Mouse (Mus musculus) cerebellum, postnatal 36 days (tissue): Measurements from ENCODE around the gene Angptl7.

Experiments
- DNase-seq, 2 experiments: peaks; one replicate each; pipeline ENCODE4 v3.0.0; 2021 to 2022; ENCODE audit warnings: mixed read lengths in 2 of 2

Gene Angptl7

DNA sequence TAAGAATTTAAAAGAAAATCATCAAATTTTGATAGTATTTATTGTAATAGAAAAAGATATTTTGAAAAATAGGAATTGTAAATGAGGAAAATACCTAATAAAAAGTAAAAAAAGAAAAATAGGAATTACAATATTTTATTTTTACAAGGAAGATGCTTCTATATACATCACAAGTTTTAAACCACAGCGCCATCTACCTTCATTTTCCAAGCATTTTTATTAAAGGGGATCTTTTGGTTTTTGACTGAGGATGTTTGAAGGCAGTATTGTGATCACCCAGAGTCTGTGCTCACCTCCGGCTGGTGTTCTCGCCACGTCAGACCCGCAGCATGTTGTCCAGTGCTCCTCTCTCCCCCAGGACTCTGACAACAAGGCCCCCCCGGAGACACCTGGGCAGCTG is 5.1 kb downstream of the Angptl7 start:
- no peak for DNase-seq

DNA sequence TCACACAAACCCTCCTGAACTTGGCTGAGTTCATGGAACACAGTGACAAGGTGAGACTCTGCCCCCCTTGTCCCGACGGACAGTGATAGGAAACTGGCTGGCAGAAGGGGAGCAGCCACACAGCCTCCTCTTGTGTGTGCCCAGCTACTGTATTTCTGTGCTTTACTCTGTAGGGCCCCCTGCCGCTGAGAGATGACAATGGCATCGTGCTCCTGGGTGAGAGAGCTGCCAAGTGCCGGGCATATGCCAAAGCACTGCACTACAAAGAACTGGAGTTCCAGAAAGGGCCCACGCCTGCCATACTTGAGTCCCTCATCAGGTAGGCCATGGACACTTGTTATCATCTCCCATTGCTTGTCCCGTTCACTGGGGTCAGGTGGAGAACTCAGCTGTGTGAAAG is 8.8 kb downstream of the Angptl7 start:
- peak; percentile 68 to 72 for DNase-seq

DNA sequence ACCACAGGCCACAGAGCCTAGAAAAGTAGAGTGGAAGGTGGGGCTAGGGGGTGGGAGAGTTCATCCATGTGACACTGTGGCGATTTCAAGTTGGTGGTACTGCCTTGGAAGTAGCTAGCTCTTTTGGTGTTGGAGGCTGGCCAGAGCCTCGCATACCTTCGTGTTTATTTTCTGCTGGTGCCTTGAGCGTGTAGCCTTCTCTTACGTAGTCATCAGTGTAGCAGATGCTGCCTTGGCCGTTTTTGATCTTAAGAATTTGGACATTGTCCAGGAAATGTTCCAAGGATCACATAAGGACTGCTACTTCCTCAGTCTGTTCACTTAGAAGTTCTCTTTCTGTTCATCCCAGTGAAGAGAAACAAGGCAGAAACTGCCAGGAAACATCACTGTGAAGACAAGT is 9.8 kb downstream of the Angptl7 start:
- no peak for DNase-seq

DNA sequence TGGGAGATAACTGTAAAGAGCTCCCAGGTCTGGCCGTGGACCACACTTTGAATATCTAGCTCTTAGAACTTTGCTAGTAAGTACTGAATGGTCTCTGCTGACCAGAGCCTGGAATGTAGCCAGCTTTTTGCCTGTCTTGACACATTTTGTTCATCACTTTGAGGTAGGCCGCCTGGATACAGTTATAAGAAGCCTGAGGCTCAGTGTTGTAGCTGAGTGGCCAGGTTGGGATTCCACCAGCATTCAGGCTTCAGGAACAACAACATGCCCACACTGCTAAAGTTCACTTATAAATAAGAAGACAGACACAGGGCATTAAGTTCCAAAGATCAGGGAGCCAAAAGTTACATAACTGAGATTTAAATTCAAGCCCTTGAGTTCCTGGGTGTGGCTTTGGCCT is 12.4 kb downstream of the Angptl7 start:
- DNase-seq, result no peak

DNA sequence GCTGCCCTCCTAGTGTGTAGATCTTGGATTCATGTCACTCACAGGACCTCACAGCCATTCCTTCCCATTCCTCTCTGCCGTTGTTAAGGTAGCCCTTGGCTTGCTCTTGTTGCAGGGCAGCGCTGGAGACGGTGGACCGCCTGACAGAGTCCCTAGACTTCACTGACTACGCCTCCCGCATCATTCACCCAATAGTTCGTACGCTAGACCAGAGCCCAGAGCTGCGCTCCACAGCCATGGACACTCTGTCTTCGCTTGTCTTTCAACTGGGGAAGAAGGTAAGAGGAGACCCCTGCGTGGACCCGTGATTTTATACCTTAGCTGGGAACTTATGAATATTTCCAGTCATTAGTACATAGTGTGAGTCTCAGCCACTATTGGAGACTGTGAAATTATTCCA is 15.7 kb downstream of the Angptl7 start:
- DNase-seq, result no peak

DNA sequence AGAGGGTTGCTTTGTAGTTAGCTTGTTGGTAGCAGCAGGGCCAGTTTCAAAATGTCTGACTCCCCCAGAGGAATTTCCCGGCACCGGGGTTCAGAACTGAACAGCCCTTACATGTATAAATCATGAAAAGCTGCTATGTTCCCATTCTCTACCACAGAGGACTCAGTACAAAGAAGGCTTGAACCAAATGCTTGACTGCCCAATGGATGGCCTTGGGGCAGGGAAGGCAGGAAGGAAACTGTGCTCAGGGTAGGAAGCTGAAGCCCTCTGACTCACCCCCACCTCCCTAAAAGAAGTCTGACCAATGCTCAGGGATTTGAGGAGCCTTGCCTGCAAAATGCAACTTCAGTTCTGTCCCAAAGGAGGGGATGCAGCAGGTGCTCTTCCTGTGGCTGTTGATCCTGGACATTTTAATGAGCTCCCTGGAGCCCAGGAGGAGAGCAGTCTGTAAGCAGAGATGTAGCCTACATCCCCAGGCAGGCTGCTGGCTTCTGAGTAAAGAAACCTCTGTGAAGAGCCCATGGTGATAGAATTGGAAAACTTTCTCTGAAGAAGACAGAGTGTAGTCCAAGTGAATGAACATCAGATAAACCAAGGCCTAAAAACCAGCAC is 18.6 kb downstream of the Angptl7 start:
- no peak for DNase-seq

DNA sequence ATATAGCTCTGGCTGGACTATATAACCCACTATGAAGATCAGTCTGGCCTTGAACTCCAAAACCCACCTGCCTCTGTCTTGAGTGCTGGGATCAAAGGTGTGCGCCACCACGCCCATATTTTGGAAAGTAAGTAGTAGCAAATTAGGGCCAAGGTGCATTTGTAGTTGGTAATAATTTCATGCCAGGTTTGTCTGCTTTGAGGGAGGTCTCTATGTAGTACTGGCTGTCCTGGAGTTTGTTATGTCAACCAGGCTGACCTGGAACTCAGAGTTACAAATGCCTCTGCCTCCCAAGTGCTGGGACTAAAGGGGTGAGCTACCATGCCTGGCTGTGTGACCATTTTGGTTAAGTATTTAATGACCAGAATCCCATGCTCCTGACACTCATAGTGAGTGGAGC is 20.0 kb downstream of the Angptl7 start:
- no peak for DNase-seq

DNA sequence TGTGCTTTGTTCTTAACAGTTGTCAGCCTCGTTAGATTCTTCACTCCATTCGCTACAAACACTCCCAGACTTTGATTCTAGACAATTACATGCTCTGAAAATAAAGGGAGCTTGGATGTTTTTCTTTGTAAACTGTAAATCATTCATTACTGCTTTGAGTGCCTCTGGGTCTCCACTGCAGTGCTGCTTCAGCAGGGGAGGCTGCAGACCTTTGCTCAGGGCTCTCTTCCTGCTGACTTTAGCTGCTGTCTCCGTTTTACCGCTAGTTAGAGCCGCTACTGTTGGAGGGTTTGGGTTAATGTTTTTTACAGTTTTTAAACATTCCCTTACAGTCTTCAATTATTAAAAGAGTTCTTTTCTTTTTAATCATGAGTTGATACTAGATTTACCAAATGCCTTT is 26.8 kb downstream of the Angptl7 start:
- no peak for DNase-seq

DNA sequence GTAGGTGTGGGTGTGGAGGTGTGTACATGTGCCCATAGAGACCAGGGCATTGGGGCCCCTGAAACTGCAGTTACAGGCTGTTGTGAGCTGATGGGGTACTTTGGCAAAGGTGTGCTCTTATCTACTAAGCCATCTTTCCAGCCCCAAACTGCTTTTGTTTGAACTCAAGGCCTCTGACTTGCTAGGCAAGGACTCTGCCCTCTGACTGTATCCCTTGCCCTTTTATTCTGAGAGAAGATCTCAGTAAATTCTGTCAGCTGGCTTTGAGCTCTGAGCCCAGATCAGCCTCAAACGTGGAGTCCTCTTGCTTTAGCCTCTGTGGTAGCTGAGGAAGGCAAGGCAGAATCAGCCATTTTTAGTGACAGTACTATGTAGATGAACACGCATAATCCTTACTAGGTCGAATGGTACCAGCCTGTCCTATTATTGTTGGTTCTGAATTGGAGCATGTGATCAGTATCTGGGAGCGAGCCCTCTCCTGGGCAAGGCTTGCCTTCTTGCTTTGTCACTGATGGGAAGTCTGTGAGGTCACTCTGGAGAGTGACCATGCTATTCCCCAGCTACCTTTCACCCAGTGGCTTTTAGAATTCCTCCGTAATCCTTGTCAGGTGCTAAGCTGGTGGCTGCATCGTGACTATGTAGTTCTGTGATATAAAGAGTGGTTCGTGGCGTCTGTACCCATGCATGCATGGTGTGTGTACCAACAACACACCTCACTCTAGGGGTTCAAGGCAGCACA is 27.7 kb downstream of the Angptl7 start:
- DNase-seq, result no peak

DNA sequence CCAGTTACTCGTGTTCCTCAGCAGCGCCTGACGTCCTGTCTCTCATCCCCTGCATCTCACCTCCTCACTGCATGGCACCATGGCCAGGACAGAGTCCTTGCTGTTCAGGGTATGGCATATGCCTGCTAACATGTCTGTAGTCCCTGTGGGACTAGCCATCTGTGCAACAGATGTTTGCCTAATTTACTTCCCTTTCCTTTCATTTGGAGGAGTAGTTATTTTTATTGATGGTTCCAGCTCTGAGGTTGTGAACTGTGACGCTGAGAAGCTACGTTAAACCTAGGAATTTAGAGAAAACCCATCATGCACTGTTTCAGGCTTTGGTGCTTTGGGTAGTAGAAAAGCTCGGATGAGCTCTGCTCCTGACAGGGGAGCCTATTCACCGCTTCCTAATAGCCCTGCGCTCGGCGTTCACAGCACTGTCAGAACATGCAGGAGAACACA is 28.9 kb downstream of the Angptl7 start:
- DNase-seq, result no peak

DNA sequence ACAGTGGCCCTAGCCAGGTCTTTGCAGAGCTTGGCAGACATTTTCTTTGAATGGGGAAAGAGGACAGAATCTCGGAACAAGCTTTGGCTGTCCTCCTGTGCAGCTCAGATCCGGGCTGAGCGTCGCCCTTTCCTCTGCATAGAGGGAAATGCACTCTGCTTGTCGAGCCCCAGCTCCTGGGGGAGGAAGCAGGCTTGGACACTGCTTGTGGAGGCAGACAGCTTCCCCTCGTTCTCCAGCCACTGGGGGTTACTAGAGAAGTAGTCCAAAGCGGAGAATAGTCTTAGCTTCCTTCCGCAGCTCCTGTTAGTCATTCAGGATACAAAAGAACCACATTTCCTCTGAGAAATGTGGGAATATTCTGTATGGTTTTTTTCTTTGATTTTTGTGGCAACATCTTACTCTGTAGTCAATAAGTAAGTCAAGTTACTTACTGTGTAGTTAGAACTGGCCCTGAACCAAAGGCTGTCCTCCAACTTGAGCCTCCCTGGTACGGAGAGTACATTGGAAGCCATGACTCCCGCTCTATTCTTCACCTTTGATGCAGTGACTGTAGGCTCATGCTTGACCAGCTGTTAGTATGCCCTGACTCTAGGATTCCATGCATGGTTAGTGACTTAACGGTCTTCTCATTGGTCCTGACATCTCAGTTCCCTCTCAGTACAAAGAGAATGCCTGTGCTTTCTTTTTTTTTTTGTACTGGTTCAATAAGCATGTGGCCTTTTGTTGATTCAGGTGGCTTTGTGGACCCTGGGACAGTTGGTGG is 30.6 kb downstream of the Angptl7 start:
- DNase-seq, result no peak

DNA sequence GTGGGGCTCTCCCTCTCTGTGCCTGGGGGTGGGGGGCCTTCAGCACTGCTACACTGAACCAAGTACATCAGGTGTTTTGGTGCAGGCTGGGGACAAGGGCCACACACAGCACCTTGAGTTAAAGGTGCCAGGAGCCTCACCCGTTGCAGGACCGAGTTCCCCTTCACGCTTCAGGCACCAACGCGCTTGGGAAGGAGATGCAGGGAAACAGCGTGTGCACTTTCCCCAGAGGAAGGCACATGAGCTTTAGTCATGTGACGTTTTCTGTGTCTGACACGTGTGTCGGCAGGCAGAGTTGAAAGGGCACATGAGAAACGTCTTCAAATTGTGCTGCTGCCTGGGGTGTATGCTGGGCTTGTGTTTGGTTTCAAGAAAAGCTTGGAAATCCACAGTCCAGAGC is 31.9 kb downstream of the Angptl7 start:
- no peak for DNase-seq

DNA sequence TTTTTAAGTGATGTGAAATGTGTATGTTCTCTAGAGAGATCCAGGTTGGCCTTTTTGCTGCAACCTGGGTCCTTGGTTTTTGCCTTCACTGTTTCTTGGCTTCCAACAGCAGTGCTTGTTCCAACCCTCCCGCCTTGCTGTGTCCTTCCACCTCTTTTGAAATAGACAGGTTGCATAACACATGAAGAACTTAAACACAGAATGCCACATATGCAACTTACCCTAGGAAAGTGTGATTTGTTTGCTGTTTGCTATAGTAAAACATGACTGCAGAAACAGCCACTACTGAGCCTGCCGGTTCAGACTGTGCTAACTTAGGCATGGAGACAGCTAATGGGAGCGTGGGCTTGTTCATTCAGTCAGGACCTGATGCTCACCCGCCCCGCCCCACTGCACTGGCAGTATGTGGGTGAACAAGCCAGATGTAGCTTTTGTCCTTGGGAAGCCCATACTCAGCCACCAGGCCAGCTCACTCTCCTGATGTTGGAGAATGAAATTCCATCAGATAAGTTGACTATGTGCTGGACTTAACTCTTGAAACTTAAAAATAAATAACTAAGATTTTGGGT is 33.7 kb downstream of the Angptl7 start:
- no peak for DNase-seq

DNA sequence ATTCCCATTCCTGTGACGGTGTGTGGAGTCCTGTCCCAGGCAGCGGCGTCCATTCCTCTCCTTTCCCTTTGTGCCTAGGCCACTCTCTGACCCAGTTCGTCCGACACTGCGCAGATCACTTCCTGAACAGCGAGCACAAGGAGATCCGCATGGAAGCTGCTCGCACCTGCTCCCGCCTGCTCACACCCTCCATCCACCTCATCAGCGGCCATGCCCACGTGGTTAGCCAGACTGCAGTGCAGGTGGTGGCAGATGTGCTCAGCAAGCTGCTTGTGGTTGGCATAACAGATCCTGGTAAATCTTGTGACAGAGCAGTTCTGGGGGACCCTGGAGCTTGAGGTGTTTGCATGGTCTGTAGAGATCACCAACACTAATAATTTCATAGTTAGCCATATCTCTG is 35.4 kb downstream of the Angptl7 start:
- no peak for DNase-seq

DNA sequence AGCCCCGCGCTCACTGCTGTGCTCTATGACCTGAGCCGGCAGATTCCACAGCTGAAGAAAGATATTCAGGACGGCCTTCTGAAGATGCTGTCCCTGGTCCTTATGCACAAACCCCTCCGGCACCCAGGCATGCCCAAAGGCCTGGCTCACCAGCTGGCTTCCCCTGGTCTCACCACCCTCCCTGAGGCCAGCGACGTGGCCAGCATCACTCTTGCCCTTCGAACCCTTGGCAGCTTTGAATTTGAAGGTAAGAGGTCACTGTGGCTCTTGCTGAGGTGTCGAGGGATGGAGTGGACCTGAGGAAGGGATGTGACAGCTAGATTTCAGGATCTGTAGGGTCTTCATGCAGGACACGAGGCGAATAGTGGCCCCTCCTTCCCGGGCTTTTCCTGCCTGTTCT is 36.0 kb downstream of the Angptl7 start:
- DNase-seq, result no peak

DNA sequence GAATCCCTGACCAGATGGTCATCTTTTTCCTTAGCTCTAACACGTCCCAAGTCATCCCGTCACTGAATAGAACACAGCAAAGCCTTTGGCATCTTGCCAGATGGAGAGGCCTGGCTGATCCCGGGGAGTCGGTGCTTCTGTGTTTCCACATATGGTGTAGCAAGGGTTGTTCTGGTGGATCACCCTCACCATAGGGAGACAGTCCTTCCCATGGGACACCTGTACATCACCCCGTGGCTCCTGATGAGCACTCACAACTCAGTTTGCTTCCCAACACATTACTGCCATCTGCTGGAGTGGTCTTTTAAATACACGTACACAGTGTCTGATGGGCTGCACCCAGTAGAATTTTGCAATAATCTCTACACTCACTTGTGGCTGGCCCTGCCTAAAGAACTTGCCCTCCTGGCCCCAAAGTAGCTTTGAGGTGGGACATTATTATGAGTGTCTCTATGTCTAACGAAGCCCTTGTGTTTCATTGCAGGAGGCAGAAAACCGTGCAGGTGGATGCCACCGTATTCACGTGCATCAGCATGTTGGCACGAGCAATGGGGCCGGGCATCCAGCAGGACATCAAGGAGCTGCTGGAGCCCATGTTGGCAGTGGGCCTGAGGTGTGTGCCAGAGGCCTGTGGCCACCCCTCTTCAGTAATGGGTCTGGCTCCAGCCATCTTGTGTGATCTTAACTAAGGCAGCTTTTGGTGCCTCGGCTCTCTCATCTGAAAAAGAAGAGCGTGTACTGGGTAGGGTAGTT is 36.9 kb downstream of the Angptl7 start:
- peak; percentile 58 to 66 for DNase-seq

DNA sequence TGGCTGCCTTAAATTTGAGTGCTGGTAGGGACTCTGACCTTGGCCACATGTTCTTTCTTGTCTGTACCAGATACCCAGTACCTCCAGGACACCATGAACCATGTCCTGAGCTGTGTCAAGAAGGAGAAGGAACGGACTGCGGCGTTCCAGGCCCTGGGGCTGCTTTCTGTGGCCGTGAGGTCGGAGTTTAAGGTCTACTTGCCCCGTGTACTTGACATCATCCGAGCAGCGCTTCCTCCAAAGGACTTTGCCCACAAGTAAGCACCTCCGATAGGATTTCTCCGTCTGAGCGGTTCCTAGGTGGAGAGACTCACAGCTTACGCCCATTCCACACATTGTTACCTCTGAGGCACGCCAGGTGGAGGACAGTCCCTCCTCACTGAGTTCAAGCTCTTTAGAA is 37.5 kb downstream of the Angptl7 start:
- peak in 1 of 2 experiments; percentile 9 for DNase-seq

DNA sequence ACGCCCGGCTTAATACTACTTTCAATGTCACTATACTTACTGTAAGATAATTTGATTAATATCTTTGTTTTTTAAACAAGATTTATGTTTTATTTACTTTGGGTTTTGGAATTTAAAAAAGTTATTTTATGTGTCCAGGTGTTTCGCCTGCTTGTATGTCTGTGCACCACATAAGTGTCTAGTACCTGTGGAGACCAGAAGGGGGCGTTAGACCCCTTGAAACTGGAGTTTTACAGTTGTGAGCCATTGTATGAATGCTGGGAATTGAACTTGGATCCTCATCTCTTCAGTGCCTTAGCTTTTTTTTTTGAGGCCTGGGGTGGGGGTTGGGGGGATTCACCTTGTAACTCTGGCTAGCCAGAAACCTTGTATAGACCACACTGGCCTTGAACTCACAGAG is 38.5 kb downstream of the Angptl7 start:
- no peak for DNase-seq

DNA sequence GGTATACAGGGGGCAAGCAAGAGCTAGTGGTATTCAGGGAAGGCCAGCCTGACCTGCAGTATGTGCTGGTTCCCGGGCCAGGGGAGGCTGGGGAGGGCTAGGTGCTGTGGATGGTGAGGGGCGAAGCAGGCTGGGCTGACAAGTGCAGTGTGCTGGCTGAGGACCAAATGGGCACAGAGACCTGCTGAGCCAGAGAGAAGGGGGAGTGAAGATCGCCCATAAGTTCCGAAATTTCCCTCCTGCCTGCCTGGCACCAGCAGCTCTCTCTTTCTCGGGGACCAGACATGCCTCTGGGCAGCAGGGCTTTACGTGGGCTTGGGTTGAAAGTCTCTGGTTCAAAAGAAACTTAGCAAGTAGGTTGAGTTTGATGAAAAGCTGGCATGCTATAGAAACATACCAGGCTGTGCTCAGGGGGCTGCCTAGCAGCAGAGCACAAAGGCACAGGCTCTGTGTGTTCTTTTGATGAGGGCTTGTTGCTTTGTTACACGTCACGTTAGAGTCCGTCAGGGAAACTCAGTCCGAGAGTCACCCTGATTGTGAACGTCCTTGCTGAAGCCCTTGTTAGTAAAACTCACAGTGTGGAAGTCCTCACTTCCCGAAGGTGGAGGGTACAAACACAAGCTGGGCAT is 39.5 kb downstream of the Angptl7 start:
- no peak for DNase-seq

DNA sequence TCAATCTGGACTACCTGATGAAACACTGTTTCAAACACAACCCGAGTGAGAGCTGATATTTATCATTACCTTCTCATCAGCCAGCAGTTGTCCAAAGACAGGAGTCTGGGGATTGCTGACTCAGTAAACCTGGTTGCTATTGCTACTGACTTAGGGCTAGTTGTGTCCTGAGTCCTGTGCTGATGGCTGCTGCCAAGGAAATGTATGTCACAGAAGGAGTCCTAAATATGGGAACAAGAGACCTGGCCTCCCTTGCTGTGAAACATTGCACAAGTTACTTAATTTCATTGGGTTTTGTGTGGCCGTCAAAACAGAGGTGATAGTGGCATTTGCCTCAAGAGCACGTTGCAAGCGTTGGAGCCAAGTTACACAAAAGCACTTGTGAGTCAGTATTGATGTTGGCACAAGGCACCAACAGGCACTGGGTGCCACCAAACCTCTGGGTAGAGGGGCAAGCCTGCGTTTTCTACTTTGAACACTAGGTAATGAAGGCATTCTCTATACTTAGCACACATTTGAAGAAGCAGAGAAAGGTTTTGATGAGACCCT is 44.7 kb downstream of the Angptl7 start:
- no peak for DNase-seq

DNA sequence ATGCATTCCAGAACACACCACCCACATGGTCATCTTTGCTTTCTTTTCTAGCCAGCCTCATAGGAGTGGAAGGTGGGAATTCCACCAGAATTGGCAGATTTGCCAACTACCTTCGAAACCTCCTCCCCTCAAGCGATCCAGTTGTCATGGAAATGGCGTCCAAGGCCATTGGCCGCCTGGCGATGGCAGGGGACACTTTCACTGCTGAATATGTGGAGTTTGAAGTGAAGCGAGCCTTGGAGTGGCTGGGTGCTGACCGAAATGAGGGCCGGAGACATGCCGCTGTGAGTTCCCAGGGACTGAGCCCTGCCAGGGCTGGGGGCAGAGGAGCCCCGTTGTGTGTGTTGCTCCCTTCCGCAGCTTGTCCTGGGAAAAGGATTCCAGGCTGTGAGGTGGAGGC is 46.6 kb downstream of the Angptl7 start:
- no peak for DNase-seq

DNA sequence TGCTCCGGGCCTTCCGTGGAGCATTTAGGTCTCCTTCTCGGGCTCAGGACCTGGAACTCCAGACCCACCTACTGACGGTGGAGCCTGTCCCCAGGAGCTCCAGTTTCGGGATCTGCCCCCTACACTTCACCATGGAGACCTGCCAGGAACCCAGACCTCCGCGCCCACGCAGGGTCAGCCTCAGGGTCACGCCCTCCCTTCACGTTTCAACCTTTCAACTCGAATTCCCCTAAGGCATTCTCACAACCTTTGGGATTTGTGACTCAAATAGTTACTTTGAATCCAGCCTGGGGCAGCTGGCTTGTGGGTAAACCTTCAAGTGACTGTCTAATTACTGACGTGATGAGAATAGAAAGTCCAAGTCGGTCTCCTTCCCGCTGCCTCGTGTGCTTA is 51.4 kb downstream of the Angptl7 start:
- DNase-seq, result no peak
